Mouse (Mus musculus) CH12.LX (cell line): ENCODE measurements at regions not wholly inside any gene's neighbourhood (a gene's known extent, or its start where the extent isn't known, plus 50 kb on each side); places are given as distances from the start of the nearest gene placed in this dataset.

Source experiments
- DNase-seq: peaks from one replicate; pipeline ENCODE4 v3.0.0-alpha.2; 2013; ENCODE audit errors: extremely low read depth
- H3K27ac ChIP-seq: 2 replicates; pipeline ENCODE4 v1.5.1; 2012; ENCODE audit warnings: low read depth, mild to moderate bottlenecking, control low read depth, moderate library complexity; ENCODE audit not compliant: insufficient read depth
- H3K27me3 ChIP-seq: replicated peaks from 2 replicates; pipeline ENCODE3; 2012; ENCODE audit warnings: inconsistent platforms
- H3K36me3 ChIP-seq, 2 experiments: replicated peaks in 1 of 2; 2 replicates each; pipeline versions ENCODE3 to v1.6.1; 2012; ENCODE audit warnings: inconsistent platforms in 1 of 2, low read length in 1 of 2, mild to moderate bottlenecking in 1 of 2, mixed read lengths in 1 of 2, moderate library complexity in 1 of 2; ENCODE audit not compliant: control insufficient read depth in 1 of 2, insufficient read depth in 1 of 2
- H3K4me1 ChIP-seq, 2 experiments: 2 replicates each; pipeline ENCODE4 v1.6.1; 2012; ENCODE audit warnings: inconsistent platforms in 1 of 2, moderate library complexity in 1 of 2; ENCODE audit not compliant: insufficient read depth in 2 of 2, control insufficient read depth in 1 of 2
- H3K4me2 ChIP-seq: 2 replicates; pipeline ENCODE4 v1.6.1; 2012; ENCODE audit warnings: low read depth, mild to moderate bottlenecking, control low read depth; ENCODE audit not compliant: poor library complexity, insufficient read depth, severe bottlenecking
- H3K4me3 ChIP-seq, 3 experiments: fragments of 150-350 bp in 1 of 3; sonication (generic) in 1 of 3; replicated peaks in 1 of 3; 2 replicates each; pipeline versions ENCODE3 to v1.5.1; 2011 to 2012; ENCODE audit warnings: low read depth in 2 of 3, low read length in 2 of 3, mild to moderate bottlenecking in 2 of 3, moderate library complexity in 2 of 3, control low read depth in 1 of 3, improper control_type of control experiment in 1 of 3, inconsistent platforms in 1 of 3, mixed read lengths in 1 of 3; ENCODE audit not compliant: poor library complexity in 1 of 3
- H3K79me2 ChIP-seq: replicated peaks from 2 replicates; pipeline ENCODE4 v1.6.1; 2012; ENCODE audit warnings: mild to moderate bottlenecking, moderate library complexity; ENCODE audit not compliant: control insufficient read depth, poor library complexity, insufficient read depth, severe bottlenecking; ENCODE audit errors: extremely low read depth
- H3K9ac ChIP-seq: 2 replicates; pipeline ENCODE4 v1.6.1; 2012; ENCODE audit warnings: low read depth, mild to moderate bottlenecking, control low read depth, moderate library complexity; ENCODE audit not compliant: insufficient read depth
- H3K9me3 ChIP-seq: replicated peaks from 2 replicates; pipeline ENCODE3; 2012; ENCODE audit warnings: low read length, inconsistent platforms, mixed read lengths
- BHLHE40 ChIP-seq: IDR thresholded peaks from 2 replicates; pipeline ENCODE4 v1.6.1; 2011; ENCODE audit warnings: mild to moderate bottlenecking, low read depth, low read length, improper control_type of control experiment
- CTCF ChIP-seq, 2 experiments: IDR thresholded peaks in 1 of 2; conservative IDR thresholded peaks in 1 of 2; 2 replicates each; pipeline ENCODE4 v1.5.1; 2011 to 2012; ENCODE audit warnings: low read depth in 2 of 2, low read length in 2 of 2, improper control_type of control experiment in 1 of 2, inconsistent platforms in 1 of 2, mild to moderate bottlenecking in 1 of 2, moderate library complexity in 1 of 2
- E2F4 ChIP-seq: IDR thresholded peaks from 2 replicates; pipeline ENCODE4 v1.6.1; 2011; ENCODE audit warnings: low read depth, low read length, improper control_type of control experiment; ENCODE audit not compliant: insufficient replicate concordance
- HCFC1 ChIP-seq: IDR thresholded peaks from 2 replicates; pipeline ENCODE4 v1.6.1; 2012; ENCODE audit warnings: low read depth, mild to moderate bottlenecking, inconsistent platforms, low read length, improper control_type of control experiment
- IRF4 ChIP-seq: IDR thresholded peaks from 2 replicates; pipeline ENCODE4 v1.6.1; 2014; ENCODE audit warnings: low read depth, mild to moderate bottlenecking, inconsistent platforms, low read length, improper control_type of control experiment
- JUN ChIP-seq: IDR thresholded peaks from 2 replicates; pipeline ENCODE4 v1.6.1; 2011; ENCODE audit warnings: low read depth, mild to moderate bottlenecking, low read length, improper control_type of control experiment, moderate library complexity; ENCODE audit not compliant: insufficient read depth
- JUND ChIP-seq: conservative IDR thresholded peaks from 2 replicates; pipeline ENCODE4 v1.6.1; 2011; ENCODE audit warnings: low read depth, low read length, improper control_type of control experiment
- MAZ ChIP-seq: IDR thresholded peaks from 2 replicates; pipeline ENCODE4 v1.6.1; 2012; ENCODE audit warnings: low read depth, mild to moderate bottlenecking, inconsistent platforms, low read length, improper control_type of control experiment, moderate library complexity
- MEF2A ChIP-seq: IDR thresholded peaks from 2 replicates; pipeline ENCODE4 v1.6.1; 2014; ENCODE audit warnings: low read depth, mild to moderate bottlenecking, inconsistent platforms, low read length, improper control_type of control experiment, borderline replicate concordance
- POLR2A ChIP-seq: IDR thresholded peaks from 2 replicates; pipeline ENCODE4 v1.6.1; 2011; ENCODE audit warnings: low read depth, mild to moderate bottlenecking, improper control_type of control experiment, low read length
- RAD21 ChIP-seq: IDR thresholded peaks from 2 replicates; pipeline ENCODE4 v1.6.1; 2011; ENCODE audit warnings: low read depth, mild to moderate bottlenecking, low read length, improper control_type of control experiment, moderate library complexity
- SMC3 ChIP-seq: IDR thresholded peaks from 2 replicates; pipeline ENCODE4 v1.6.1; 2011; ENCODE audit warnings: low read depth, low read length, improper control_type of control experiment
- TBP ChIP-seq: conservative IDR thresholded peaks from 2 replicates; pipeline ENCODE4 v1.6.1; 2011; ENCODE audit warnings: low read depth, low read length, improper control_type of control experiment
- TCF12 ChIP-seq: IDR thresholded peaks from 2 replicates; pipeline ENCODE4 v1.6.1; 2014; ENCODE audit warnings: low read depth, mild to moderate bottlenecking, inconsistent platforms, low read length, improper control_type of control experiment
- UBTF ChIP-seq: IDR thresholded peaks from 2 replicates; pipeline ENCODE4 v1.6.1; 2012; ENCODE audit warnings: low read depth, mild to moderate bottlenecking, inconsistent platforms, low read length, improper control_type of control experiment, moderate library complexity
- USF1 ChIP-seq: IDR thresholded peaks from 2 replicates; pipeline ENCODE4 v1.6.1; 2014; ENCODE audit warnings: low read depth, mild to moderate bottlenecking, inconsistent platforms, low read length, improper control_type of control experiment
- ZC3H11A ChIP-seq: IDR thresholded peaks from 2 replicates; pipeline ENCODE4 v1.6.1; 2012; ENCODE audit warnings: low read depth, mild to moderate bottlenecking, inconsistent platforms, low read length, improper control_type of control experiment
- ZMIZ1 ChIP-seq: IDR thresholded peaks from 2 replicates; pipeline ENCODE4 v1.6.1; 2012; ENCODE audit warnings: low read depth, mild to moderate bottlenecking, inconsistent platforms, low read length, improper control_type of control experiment
- ZNF384 ChIP-seq: IDR thresholded peaks from 2 replicates; pipeline ENCODE4 v1.6.1; 2012; ENCODE audit warnings: low read depth, low read length, improper control_type of control experiment, inconsistent platforms
- dilution Hi-C: fragments of 300-500 bp; cut with MboI; formaldehyde crosslinking; loops from 2 replicates; pipeline ENCODE4 v1.14.3; 2020; ENCODE audit warnings: low sequenced_read_pairs; ENCODE audit not compliant: extremely low pct_unique_long_range_greater_than_20kb, extremely low pct_ligation_motif_present
- in situ Hi-C: fragments of 300-500 bp; cut with MboI; formaldehyde crosslinking; loops from 3 replicates; pipeline ENCODE4 v1.14.3; 2019; ENCODE audit warnings: low sequenced_read_pairs, low pct_ligation_motif_present, low pct_unique_long_range_greater_than_20kb, mixed read lengths

- dilution Hi-C loops (no loop called here), in situ Hi-C loops (no loop called here)
- Histone ChIP-seq H3K36me3 (no peaks in the 10 kb centered on the region), H3K27me3 (peaks cover 92% of the 10 kb centered on the region), H3K79me2 (no peaks in the 10 kb centered on the region), H3K4me3 (no peak overlapping the region), H3K27ac (no peak overlapping the region), H3K9me3 (no peaks in the 10 kb centered on the region), H3K4me1 (no peaks in the 10 kb centered on the region), H3K9ac (no peak overlapping the region), H3K4me2 (no peak overlapping the region)
- DNase-seq, result no peak
- TF ChIP-seq ZC3H11A (no peak), SMC3 (no peak), ZNF384 (no peak), USF1 (no peak)
Observed at GRCm38 (mm10) chr12:104557761-104558160, 84.6 kb upstream of the Gsc start.

- Histone ChIP-seq H3K4me1 (no peaks in the 10 kb centered on the region), H3K4me2 (no peak overlapping the region), H3K27ac (no peak overlapping the region), H3K9ac (no peak overlapping the region), H3K4me3 (no peak overlapping the region), H3K27me3 (peaks cover 95% of the 10 kb centered on the region), H3K36me3 (no peaks in the 10 kb centered on the region), H3K9me3 (no peaks in the 10 kb centered on the region)
- dilution Hi-C loops, result no loop called here
- in situ Hi-C loops, result no loop called here
- TF ChIP-seq JUND, result no peak
- no peak for TF ChIP-seq MEF2A
- TF ChIP-seq BHLHE40, result no peak
- no peak for TF ChIP-seq E2F4
- no peak for TF ChIP-seq IRF4
- TF ChIP-seq SMC3, result no peak
- no peak for TF ChIP-seq TCF12
- no peak for TF ChIP-seq ZMIZ1
- TF ChIP-seq POLR2A, result no peak
- no peak for TF ChIP-seq JUN
- TF ChIP-seq HCFC1, result no peak
- no peak for TF ChIP-seq CTCF (conservative IDR thresholded peaks at IDR 0.05 in 1 of 2, IDR thresholded peaks at IDR 0.05 in 1 of 2; ENCODE audit: low read depth in 2 of 2, low read length in 2 of 2)
- no peak for TF ChIP-seq TBP
- no peak for TF ChIP-seq RAD21
- TF ChIP-seq UBTF, result no peak
- TF ChIP-seq MAZ, result no peak
- TF ChIP-seq, all 38 proteins: peak for 0
- no peaks in the 10 kb centered on the region for H3K79me2 ChIP-seq
- DNase-seq, result no peak
Observed at GRCm38 (mm10) chr12:104557307-104557706, 84.2 kb upstream of the Gsc start.
